Mouse (Mus musculus) heart, postnatal 0 days (tissue): ENCODE results near the gene Phf13. TPM values are rescaled to one million over a fixed set of nuclear protein-coding genes. Genes with fewer than 3 reads are reported as not detected.

Experiments used
- ATAC-seq: fragments of 200-750 bp; cut with Nextera tagmentation; 2 replicates; pipeline ENCODE4 v1.8.0; 2017; ENCODE audit warnings: low read depth, moderate number of reproducible peaks, moderate library complexity; ENCODE audit not compliant: insufficient read depth
- DNase-seq: peaks from one replicate; pipeline ENCODE4 v3.0.0-alpha.2; 2016; ENCODE audit warnings: low spot score
- H3K27ac ChIP-seq: fragments of 300-500 bp; sonication (generic); 2 replicates; pipeline ENCODE4 v1.5.1; 2014; ENCODE audit warnings: low read depth, mild to moderate bottlenecking
- H3K27me3 ChIP-seq: fragments of 300-500 bp; sonication (generic); 2 replicates; pipeline ENCODE4 v1.6.1; 2014; ENCODE audit warnings: low read length, mixed read lengths; ENCODE audit not compliant: control insufficient read depth, insufficient read depth
- H3K36me3 ChIP-seq: fragments of 300-500 bp; sonication (generic); replicated peaks from 2 replicates; pipeline ENCODE4 v1.6.1; 2014; ENCODE audit warnings: low read length, mixed read lengths; ENCODE audit not compliant: control insufficient read depth, insufficient read depth
- H3K4me1 ChIP-seq: fragments of 300-500 bp; sonication (generic); 2 replicates; pipeline ENCODE4 v1.6.1; 2014; ENCODE audit warnings: antibody characterized with exemption; ENCODE audit not compliant: control insufficient read depth, insufficient read depth
- H3K4me2 ChIP-seq: fragments of 300-500 bp; sonication (generic); 2 replicates; pipeline ENCODE4 v1.6.1; 2014; ENCODE audit warnings: low read depth, mild to moderate bottlenecking, low read length, moderate library complexity
- H3K4me3 ChIP-seq: fragments of 300-500 bp; sonication (generic); 2 replicates; pipeline ENCODE4 v1.5.1; 2014; ENCODE audit warnings: low read depth, low read length
- H3K9ac ChIP-seq: fragments of 300-500 bp; sonication (generic); replicated peaks from 2 replicates; pipeline ENCODE4 v1.6.1; 2014; ENCODE audit warnings: low read depth, low read length, mixed read lengths
- H3K9me3 ChIP-seq: fragments of 300-500 bp; sonication (generic); replicated peaks from 2 replicates; pipeline ENCODE4 v1.6.1; 2016; ENCODE audit warnings: low read length; ENCODE audit not compliant: control insufficient read depth
- CTCF ChIP-seq: IDR thresholded peaks from 2 replicates; pipeline ENCODE4 v1.5.1; 2016; ENCODE audit warnings: antibody characterized with exemption, control low read depth, low read depth
- EP300 ChIP-seq: IDR thresholded peaks from 2 replicates; pipeline ENCODE4 v1.6.1; 2016; ENCODE audit warnings: antibody characterized with exemption, low read depth
- WGBS: fragments of 180-500 bp; shearing (Covaris S2); extraction: QIAGEN DNeasy Blood & Tissue Kit; methylation state at CpG from one replicate; pipeline ENCODE4 v1.1.7; 2014; 5-methylcytosine and 5-hydroxymethylcytosine counted together
- polyA plus RNA-seq: library from polyadenylated mRNA; unstranded; fragments of >200 nt; fragmentation: Nextera tagmentation; extraction: Ambion mirVana; gene quantifications from 2 replicates; pipeline ENCODE4 v1.2.1, GENCODE M21; 2015
- total RNA-seq: library from RNA; depleted of rRNA; stranded (reverse); fragments of >200 nt; gene quantifications from 2 replicates; pipeline ENCODE4 v1.2.3, GENCODE M21; 2014; ENCODE audit warnings: low replicate concordance

Gene Phf13
- total and polyA plus RNA-seq, 2 experiments from 2014 or later: 8.0 to 9.3 TPM

DNA sequence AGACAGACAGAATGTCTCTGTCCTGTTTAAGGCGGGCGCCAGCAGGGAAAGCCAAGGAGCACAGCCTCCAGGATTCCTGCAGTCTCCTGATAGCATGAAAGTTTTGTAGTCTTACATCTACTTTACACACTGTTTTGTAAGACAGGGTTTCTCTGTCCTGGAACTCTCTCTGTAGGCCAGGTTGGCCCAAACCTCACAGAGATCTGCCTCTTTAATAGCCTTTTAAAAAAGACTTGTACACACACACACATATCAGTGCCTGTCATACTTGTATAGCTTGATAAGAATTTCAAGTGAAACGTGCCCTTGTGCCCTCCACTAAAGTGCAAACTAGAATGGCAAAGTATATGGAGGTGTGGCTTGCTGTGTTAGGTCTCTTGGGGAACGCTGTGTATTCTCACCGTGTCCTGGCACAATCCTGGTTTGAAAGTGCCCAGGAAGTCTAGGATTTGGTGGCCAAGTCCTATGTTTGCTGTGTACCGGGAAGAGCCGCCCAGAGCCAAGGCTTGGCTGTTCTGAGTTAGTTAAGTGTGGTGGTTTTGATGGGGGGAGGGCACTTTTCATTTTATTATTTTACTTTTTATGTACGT, 15.2 kb upstream of the Phf13 start:
- H3K4me3 ChIP-seq: peak overlapping the region; percentile 70
- peaks cover 26% of the 10 kb centered on the region for H3K36me3 ChIP-seq
- ATAC-seq (no peak), DNase-seq (no peak)
- H3K27ac ChIP-seq: peak overlapping the region; percentile 96
- peak overlapping the region; percentile 97 for H3K4me2 ChIP-seq
- TF ChIP-seq CTCF: no peak
- TF ChIP-seq EP300: no peak
- H3K27me3 ChIP-seq: no peaks in the 10 kb centered on the region
- peak overlapping the region; percentile 76 for H3K9ac ChIP-seq
- no peaks in the 10 kb centered on the region for H3K9me3 ChIP-seq
- WGBS: 37% methylated on average over 8 of the region's 8 CpGs
- H3K4me1 ChIP-seq: peaks cover 31% of the 10 kb centered on the region

GRCm38 (mm10) chr4:152010707-152011134, 14.7 kb upstream of the Phf13 start:
- Histone ChIP-seq H3K4me1 (peaks cover 31% of the 10 kb centered on the region), H3K27ac (peak overlapping the region; percentile 96), H3K27me3 (no peaks in the 10 kb centered on the region), H3K4me3 (peak overlapping the region; percentile 70), H3K9me3 (no peaks in the 10 kb centered on the region), H3K4me2 (peak overlapping the region; percentile 97), H3K9ac (peak overlapping the region; percentile 76), H3K36me3 (peaks cover 20% of the 10 kb centered on the region)
- DNase-seq: no peak
- TF ChIP-seq CTCF (no peak), EP300 (no peak; the same call in 1 of the 2 replicates)
- WGBS: 2% methylated on average over 13 of the region's 13 CpGs
- ATAC-seq: no peak; the same call in 1 of the 2 replicates

- peak overlapping the region; percentile 96 for H3K27ac ChIP-seq
- peak; percentile 71 for DNase-seq
- TF ChIP-seq CTCF (no peak), EP300 (peak; percentile 65)
- H3K4me1 ChIP-seq: peaks cover 31% of the 10 kb centered on the region
- WGBS: under 1% methylated on average over 10 of the region's 10 CpGs
- H3K4me2 ChIP-seq: peak overlapping the region; percentile 97
- ATAC-seq: peak; percentile 24
- no peaks in the 10 kb centered on the region for H3K27me3 ChIP-seq
- H3K4me3 ChIP-seq: peak overlapping the region; percentile 70
- H3K9ac ChIP-seq: peak overlapping the region; percentile 76
- peaks cover 15% of the 10 kb centered on the region for H3K36me3 ChIP-seq
- H3K9me3 ChIP-seq: no peaks in the 10 kb centered on the region
These were observed 14.1 kb upstream of the Phf13 start for GRCm38 (mm10) chr4:152010091-152010706.

DNA sequence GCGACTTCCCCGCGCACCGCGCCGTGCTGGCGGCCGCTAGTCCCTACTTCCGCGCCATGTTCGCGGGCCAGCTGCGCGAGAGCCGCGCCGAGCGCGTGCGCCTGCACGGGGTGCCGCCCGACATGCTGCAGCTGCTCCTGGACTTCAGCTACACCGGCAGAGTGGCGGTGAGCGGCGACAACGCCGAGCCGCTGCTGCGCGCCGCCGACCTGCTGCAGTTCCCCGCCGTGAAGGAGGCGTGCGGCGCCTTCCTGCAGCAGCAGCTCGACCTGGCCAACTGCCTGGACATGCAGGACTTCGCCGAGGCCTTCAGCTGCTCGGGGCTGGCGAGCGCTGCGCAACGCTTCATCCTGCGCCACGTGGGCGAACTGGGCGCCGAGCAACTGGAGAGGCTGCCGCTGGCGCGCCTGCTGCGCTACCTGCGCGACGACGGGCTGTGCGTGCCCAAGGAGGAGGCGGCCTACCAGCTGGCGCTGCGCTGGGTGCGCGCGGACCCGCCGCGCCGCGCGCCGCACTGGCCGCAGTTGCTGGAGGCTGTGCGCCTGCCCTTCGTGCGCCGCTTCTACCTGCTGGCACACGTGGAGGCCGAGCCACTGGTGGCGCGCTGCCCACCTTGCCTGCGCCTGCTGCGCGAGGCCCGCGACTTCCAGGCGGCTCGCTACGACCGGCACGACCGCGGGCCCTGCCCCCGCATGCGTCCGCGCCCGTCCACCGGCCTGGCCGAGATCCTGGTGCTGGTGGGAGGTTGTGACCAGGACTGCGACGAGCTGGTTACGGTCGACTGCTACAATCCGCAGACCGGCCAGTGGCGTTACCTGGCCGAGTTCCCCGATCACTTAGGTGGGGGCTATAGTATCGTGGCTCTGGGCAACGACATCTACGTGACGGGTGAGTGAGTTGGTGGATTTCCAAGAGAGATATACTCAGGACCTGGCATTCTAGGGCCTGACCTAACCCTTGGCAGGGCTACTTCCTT, 13.3 kb upstream of the Phf13 start:
- H3K4me3 ChIP-seq: peak overlapping the region; percentile 70
- under 1% methylated on average over 112 of the region's 115 CpGs for WGBS
- H3K4me2 ChIP-seq: peak overlapping the region; percentile 97
- H3K9me3 ChIP-seq: no peaks in the 10 kb centered on the region
- ATAC-seq: peak; percentile 37
- H3K4me1 ChIP-seq: peaks cover 31% of the 10 kb centered on the region
- H3K9ac ChIP-seq: peak overlapping the region; percentile 76
- peak overlapping the region; percentile 96 for H3K27ac ChIP-seq
- TF ChIP-seq EP300 (no peak), CTCF (no peak)
- peaks cover 7% of the 10 kb centered on the region for H3K36me3 ChIP-seq
- no peak for DNase-seq
- no peaks in the 10 kb centered on the region for H3K27me3 ChIP-seq

- Histone ChIP-seq H3K9me3 (no peaks in the 10 kb centered on the region), H3K27ac (peak within 1 kb of the TSS; percentile 96), H3K4me1 (peaks cover 31% of the 10 kb centered on the region), H3K27me3 (no peaks in the 10 kb centered on the region), H3K4me2 (peak within 1 kb of the TSS; percentile 97), H3K9ac (peak within 1 kb of the TSS; percentile 76), H3K4me3 (peak within 1 kb of the TSS; percentile 70), H3K36me3 (no peaks in the 10 kb centered on the region)
- under 1% methylated on average over 44 of the region's 45 CpGs for WGBS
- ATAC-seq (peak; percentile 84), DNase-seq (peak; percentile 96)
- TF ChIP-seq EP300: peak; percentile 63; the same call in 1 of the 2 replicates
- TF ChIP-seq CTCF: no peak
These were observed 12.6 kb upstream of the Phf13 start, which contains the start of gene Klhl21 for GRCm38 (mm10) chr4:152008622-152009075. Gene Klhl21 (plus strand): TSS chr4:152008803.
